Mouse (Mus musculus): ENCODE data around the gene Herc2.

- TF ChIP-seq CTCF (IDR thresholded peaks at IDR 0.05; ENCODE audit: borderline replicate concordance, insufficient read depth, low read depth, low read length), result no peak
- no peak for TF ChIP-seq POLR2A (IDR thresholded peaks at IDR 0.05; ENCODE audit: borderline replicate concordance, insufficient read depth, low read length)
These were observed 52.4 kb downstream of the Herc2 start for GRCm38 (mm10) chr7:56102293-56102847.
